Mouse (Mus musculus): ENCODE measurements at regions not wholly inside any gene's neighbourhood (a gene's known extent, or its start where the extent isn't known, plus 50 kb on each side); places are given as distances from the start of the nearest gene placed in this dataset.

- H3K4me3 ChIP-seq (ENCODE audit: low read depth, low read length): no peak overlapping the region
- TF ChIP-seq CTCF (IDR thresholded peaks at IDR 0.05): no peak
- H3K9me3 ChIP-seq (ENCODE audit: low read length): no peaks in the 10 kb centered on the region
- H3K36me3 ChIP-seq (ENCODE audit: insufficient read depth, low read length): no peaks in the 10 kb centered on the region
- H3K27ac ChIP-seq (ENCODE audit: low read depth, low read length): no peak overlapping the region
- H3K4me1 ChIP-seq (ENCODE audit: insufficient read depth, low read length): no peaks in the 10 kb centered on the region
- H3K4me2 ChIP-seq (ENCODE audit: low read depth, low read length, poor library complexity, severe bottlenecking): no peak overlapping the region
- no peaks in the 10 kb centered on the region for H3K27me3 ChIP-seq (ENCODE audit: insufficient read depth, low read length)
- DNase-seq (ENCODE audit: low spot score) (peak; percentile 78), ATAC-seq (ENCODE audit: low FRiP score) (no peak)
- WGBS: 73% methylated on average over 9 of the region's 9 CpGs
- H3K9ac ChIP-seq (replicated peaks; ENCODE audit: low read length, poor library complexity, severe bottlenecking): no peak overlapping the region
Observed at GRCm38 (mm10) chr6:116998948-116999682, 169.2 kb upstream of the Cxcl12 start.

DNA sequence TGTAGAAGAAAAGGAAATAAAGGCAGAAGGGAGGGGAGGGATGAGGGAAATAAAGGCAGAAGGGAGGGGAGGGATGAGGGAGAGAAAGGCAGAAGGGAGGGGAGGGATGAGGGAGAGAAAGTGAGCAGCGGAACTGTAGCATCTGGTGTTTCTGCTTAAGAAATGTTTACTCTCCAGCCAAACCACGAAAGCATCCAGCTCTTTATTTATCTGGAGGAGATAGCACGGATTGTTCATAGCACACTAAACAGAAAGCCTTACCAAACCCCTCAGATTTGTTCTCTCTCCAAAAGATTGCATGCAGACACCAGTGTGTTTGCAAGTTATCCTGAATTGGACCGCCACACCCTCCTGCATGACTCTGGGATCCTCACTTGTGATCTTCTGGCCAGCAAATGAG lies 168.4 kb upstream of the Cxcl12 start:
- ATAC-seq (ENCODE audit: low FRiP score): no peak
- H3K9ac ChIP-seq (replicated peaks; ENCODE audit: low read length, poor library complexity, severe bottlenecking): no peak overlapping the region

GRCm38 (mm10) chr6:117000951-117001725 lies 167.2 kb upstream of the Cxcl12 start:
- Histone ChIP-seq H3K4me2 (ENCODE audit: low read depth, low read length, poor library complexity, severe bottlenecking) (no peak overlapping the region), H3K4me1 (ENCODE audit: insufficient read depth, low read length) (no peaks in the 10 kb centered on the region), H3K4me3 (ENCODE audit: low read depth, low read length) (no peak overlapping the region), H3K27me3 (ENCODE audit: insufficient read depth, low read length) (no peaks in the 10 kb centered on the region), H3K36me3 (ENCODE audit: insufficient read depth, low read length) (no peaks in the 10 kb centered on the region), H3K9me3 (ENCODE audit: low read length) (no peaks in the 10 kb centered on the region), H3K9ac (replicated peaks; ENCODE audit: low read length, poor library complexity, severe bottlenecking) (no peak overlapping the region), H3K27ac (ENCODE audit: low read depth, low read length) (no peak overlapping the region)
- no peak for TF ChIP-seq CTCF (IDR thresholded peaks at IDR 0.05)
- ATAC-seq (ENCODE audit: low FRiP score) (no peak), DNase-seq (ENCODE audit: low spot score) (no peak)
- 69% methylated on average over 7 of the region's 7 CpGs for WGBS

More for the DNA sequence above, 168.4 kb upstream of the Cxcl12 start:
- TF ChIP-seq CTCF (IDR thresholded peaks at IDR 0.05): no peak
- Histone ChIP-seq H3K27ac (ENCODE audit: low read depth, low read length) (no peak overlapping the region), H3K36me3 (ENCODE audit: insufficient read depth, low read length) (no peaks in the 10 kb centered on the region), H3K4me2 (ENCODE audit: low read depth, low read length, poor library complexity, severe bottlenecking) (no peak overlapping the region), H3K4me3 (ENCODE audit: low read depth, low read length) (no peak overlapping the region), H3K4me1 (ENCODE audit: insufficient read depth, low read length) (no peaks in the 10 kb centered on the region), H3K9me3 (ENCODE audit: low read length) (no peaks in the 10 kb centered on the region), H3K27me3 (ENCODE audit: insufficient read depth, low read length) (no peaks in the 10 kb centered on the region)
- 74% methylated on average over 4 of the region's 4 CpGs for WGBS
- peak; percentile 15 for DNase-seq (ENCODE audit: low spot score)

DNA sequence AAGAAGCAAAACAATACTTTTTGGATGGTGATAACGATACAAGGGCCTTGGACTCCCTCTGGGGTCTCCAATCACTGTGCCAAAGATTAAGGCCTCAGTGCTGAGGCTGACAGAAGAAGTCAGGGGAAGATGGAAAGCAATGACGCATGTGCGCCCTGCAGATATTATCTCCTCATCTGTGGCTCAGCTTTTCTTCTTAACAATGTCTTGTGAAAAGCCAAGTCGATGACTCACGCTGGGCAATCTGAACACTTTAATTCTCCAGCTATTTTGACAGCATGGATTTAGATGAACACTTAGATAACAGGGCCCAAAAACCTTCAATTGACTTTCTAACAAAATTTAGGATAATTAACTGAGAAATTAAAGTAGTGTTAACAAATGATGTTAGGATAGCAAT lies 155.7 kb upstream of the Cxcl12 start:
- no peaks in the 10 kb centered on the region for H3K9me3 ChIP-seq (ENCODE audit: low read length)
- WGBS: 76% methylated on average over 5 of the region's 5 CpGs
- ATAC-seq (ENCODE audit: low FRiP score): no peak

GRCm38 (mm10) chr6:117015461-117015860 lies 152.9 kb upstream of the Cxcl12 start:
- no peak for TF ChIP-seq CTCF (IDR thresholded peaks at IDR 0.05)
- 94% methylated on average over 3 of the region's 3 CpGs for WGBS
- no peaks in the 10 kb centered on the region for H3K9me3 ChIP-seq (ENCODE audit: low read length)
- H3K27me3 ChIP-seq (ENCODE audit: insufficient read depth, low read length): no peaks in the 10 kb centered on the region
- no peak overlapping the region for H3K4me3 ChIP-seq (ENCODE audit: low read depth, low read length)
- no peak for ATAC-seq (ENCODE audit: low FRiP score)
- no peak overlapping the region for H3K27ac ChIP-seq (ENCODE audit: low read depth, low read length)
- no peak overlapping the region for H3K9ac ChIP-seq (replicated peaks; ENCODE audit: low read length, poor library complexity, severe bottlenecking)
- no peaks in the 10 kb centered on the region for H3K4me1 ChIP-seq (ENCODE audit: insufficient read depth, low read length)
- H3K4me2 ChIP-seq (ENCODE audit: low read depth, low read length, poor library complexity, severe bottlenecking): no peak overlapping the region
- H3K36me3 ChIP-seq (ENCODE audit: insufficient read depth, low read length): no peaks in the 10 kb centered on the region
- no peak for DNase-seq (ENCODE audit: low spot score)

More for the DNA sequence above, 155.7 kb upstream of the Cxcl12 start:
- Histone ChIP-seq H3K27me3 (ENCODE audit: insufficient read depth, low read length) (no peaks in the 10 kb centered on the region), H3K4me3 (ENCODE audit: low read depth, low read length) (no peak overlapping the region), H3K36me3 (ENCODE audit: insufficient read depth, low read length) (no peaks in the 10 kb centered on the region), H3K4me1 (ENCODE audit: insufficient read depth, low read length) (no peaks in the 10 kb centered on the region), H3K4me2 (ENCODE audit: low read depth, low read length, poor library complexity, severe bottlenecking) (no peak overlapping the region), H3K9ac (replicated peaks; ENCODE audit: low read length, poor library complexity, severe bottlenecking) (no peak overlapping the region), H3K27ac (ENCODE audit: low read depth, low read length) (no peak overlapping the region)
- no peak for DNase-seq (ENCODE audit: low spot score)
- no peak for TF ChIP-seq CTCF (IDR thresholded peaks at IDR 0.05)

DNA sequence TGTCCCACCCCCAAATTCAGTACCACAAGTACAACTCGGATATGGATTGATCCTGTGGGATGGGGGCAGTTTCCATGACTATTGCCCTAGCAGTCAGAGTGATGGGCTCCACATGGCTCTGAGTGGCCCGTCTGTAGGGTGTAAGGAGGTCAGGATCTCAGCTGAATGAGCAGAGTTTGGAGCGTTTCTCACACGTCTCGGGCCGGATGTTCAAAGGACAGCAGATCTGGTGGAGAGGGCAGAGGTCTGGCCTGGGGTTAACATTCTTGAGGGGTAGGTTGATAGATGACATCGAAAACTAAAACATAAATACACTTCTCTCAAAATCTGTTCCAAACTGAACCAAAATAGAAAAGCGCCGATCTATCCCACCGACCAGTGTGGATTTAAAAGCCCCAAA lies 146.5 kb upstream of the Cxcl12 start:
- no peak for ATAC-seq (ENCODE audit: low FRiP score)
- H3K9me3 ChIP-seq (ENCODE audit: low read length): no peaks in the 10 kb centered on the region
- no peak for TF ChIP-seq CTCF (IDR thresholded peaks at IDR 0.05)
- 82% methylated on average over 10 of the region's 10 CpGs for WGBS
- no peaks in the 10 kb centered on the region for H3K4me1 ChIP-seq (ENCODE audit: insufficient read depth, low read length)
- no peak overlapping the region for H3K9ac ChIP-seq (replicated peaks; ENCODE audit: low read length, poor library complexity, severe bottlenecking)
- H3K36me3 ChIP-seq (ENCODE audit: insufficient read depth, low read length): no peaks in the 10 kb centered on the region
- no peak overlapping the region for H3K4me3 ChIP-seq (ENCODE audit: low read depth, low read length)
- H3K27ac ChIP-seq (ENCODE audit: low read depth, low read length): no peak overlapping the region
- H3K4me2 ChIP-seq (ENCODE audit: low read depth, low read length, poor library complexity, severe bottlenecking): no peak overlapping the region
- H3K27me3 ChIP-seq (ENCODE audit: insufficient read depth, low read length): no peaks in the 10 kb centered on the region
- no peak for DNase-seq (ENCODE audit: low spot score)
